Mouse (Mus musculus) MEL (cell line): ENCODE data around the gene 3830406C13Rik.

Experiments
- BHLHE40 ChIP-seq: IDR thresholded peaks from 2 replicates; pipeline ENCODE4 v1.6.1; 2012; ENCODE audit warnings: low read depth, mild to moderate bottlenecking, inconsistent platforms, low read length, improper control_type of control experiment, borderline replicate concordance
- CTCF ChIP-seq, 3 experiments: IDR thresholded peaks in 2 of 3; conservative IDR thresholded peaks in 1 of 3; 2 replicates each; pipeline ENCODE4 v1.5.1; 2011 to 2012; ENCODE audit warnings: low read length in 3 of 3, low read depth in 2 of 3, mild to moderate bottlenecking in 2 of 3, improper control_type of control experiment in 1 of 3, inconsistent platforms in 1 of 3, mixed read lengths in 1 of 3, moderate library complexity in 1 of 3; ENCODE audit not compliant: control insufficient read depth in 1 of 3, insufficient read depth in 1 of 3, poor library complexity in 1 of 3, severe bottlenecking in 1 of 3
- EP300 ChIP-seq, 2 experiments: IDR thresholded peaks; 2 replicates each; pipeline ENCODE4 v1.6.1; 2011; ENCODE audit warnings: improper control_type of control experiment in 2 of 2, low read length in 2 of 2, low read depth in 1 of 2, mild to moderate bottlenecking in 1 of 2
- ETS1 ChIP-seq: IDR thresholded peaks from 2 replicates; pipeline ENCODE4 v1.6.1; 2012; ENCODE audit warnings: low read depth, mild to moderate bottlenecking, inconsistent platforms, low read length, improper control_type of control experiment, moderate library complexity
- GABPA ChIP-seq: IDR thresholded peaks from 2 replicates; pipeline ENCODE4 v1.6.1; 2012; ENCODE audit warnings: low read depth, mild to moderate bottlenecking, inconsistent platforms, low read length, improper control_type of control experiment, moderate library complexity
- GATA1 ChIP-seq: IDR thresholded peaks from 2 replicates; pipeline ENCODE4 v1.6.1; 2011; ENCODE audit warnings: low read depth, low read length, improper control_type of control experiment
- MAFK ChIP-seq: IDR thresholded peaks from 2 replicates; pipeline ENCODE4 v1.6.1; 2011; ENCODE audit warnings: low read depth, mild to moderate bottlenecking, low read length, improper control_type of control experiment, borderline replicate concordance
- MYB ChIP-seq: IDR thresholded peaks from 2 replicates; pipeline ENCODE4 v1.6.1; 2011; ENCODE audit warnings: mild to moderate bottlenecking, low read depth, low read length, improper control_type of control experiment
- NRF1 ChIP-seq: IDR thresholded peaks from 2 replicates; pipeline ENCODE4 v1.6.1; 2014; ENCODE audit warnings: low read depth, mild to moderate bottlenecking, inconsistent platforms, low read length, improper control_type of control experiment, moderate library complexity; ENCODE audit not compliant: poor library complexity, insufficient read depth, severe bottlenecking
- POLR2A ChIP-seq, 2 experiments: IDR thresholded peaks; 2 replicates each; pipeline ENCODE4 v1.6.1; 2011 to 2012; ENCODE audit warnings: low read length in 2 of 2, mild to moderate bottlenecking in 2 of 2, control low read depth in 1 of 2, improper control_type of control experiment in 1 of 2, low read depth in 1 of 2, moderate library complexity in 1 of 2; ENCODE audit not compliant: control insufficient read depth in 1 of 2, insufficient read depth in 1 of 2, poor library complexity in 1 of 2
- SIN3A ChIP-seq: IDR thresholded peaks from 2 replicates; pipeline ENCODE4 v1.6.1; 2012; ENCODE audit warnings: low read length, improper control_type of control experiment, inconsistent platforms
- TBP ChIP-seq: IDR thresholded peaks from 2 replicates; pipeline ENCODE4 v1.8.0; 2011; ENCODE audit warnings: low read depth, low read length, improper control_type of control experiment
- USF1 ChIP-seq: IDR thresholded peaks from 2 replicates; pipeline ENCODE4 v1.6.1; 2014; ENCODE audit warnings: low read depth, mild to moderate bottlenecking, inconsistent platforms, low read length, improper control_type of control experiment, moderate library complexity
- ZNF384 ChIP-seq: IDR thresholded peaks from 2 replicates; pipeline ENCODE4 v1.6.1; 2012; ENCODE audit warnings: low read depth, mild to moderate bottlenecking, inconsistent platforms, low read length, improper control_type of control experiment

DNA sequence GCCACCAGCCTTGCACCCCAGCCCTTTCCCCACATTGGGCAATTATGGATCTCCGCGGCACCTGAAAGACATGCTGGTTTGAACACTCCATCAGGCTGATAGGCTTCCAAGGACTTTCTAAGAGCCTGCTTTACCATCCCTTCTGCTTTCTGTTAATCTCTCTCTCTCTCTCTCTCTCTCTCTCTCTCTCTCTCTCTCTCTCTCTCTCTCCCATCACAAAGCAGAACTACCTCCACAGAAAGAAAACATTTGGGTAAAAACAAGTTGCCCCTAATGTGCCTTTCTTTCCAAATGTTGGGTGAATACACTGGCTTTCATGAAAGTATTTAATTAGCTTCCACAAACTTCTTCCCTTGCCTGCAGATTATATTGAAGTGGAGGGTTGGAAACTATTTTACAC lies 64.1 kb downstream of the 3830406C13Rik start, which contains the start of gene Fezf2:
- TF ChIP-seq MAFK (no peak), GATA1 (no peak), BHLHE40 (no peak), ZNF384 (no peak), SIN3A (no peak), MYB (no peak), EP300 (IDR thresholded peaks at IDR 0.05; ENCODE audit: low read depth in 1 of 2, low read length in 2 of 2) (no peak), ETS1 (no peak), USF1 (no peak), GABPA (no peak), POLR2A (IDR thresholded peaks at IDR 0.05; ENCODE audit: control insufficient read depth in 1 of 2, insufficient read depth in 1 of 2, low read depth in 1 of 2, low read length in 2 of 2, poor library complexity in 1 of 2) (no peak), CTCF (IDR thresholded peaks at IDR 0.05 in 2 of 3, conservative IDR thresholded peaks at IDR 0.05 in 1 of 3; ENCODE audit: control insufficient read depth in 1 of 3, insufficient read depth in 1 of 3, low read depth in 2 of 3, low read length in 3 of 3, poor library complexity in 1 of 3, severe bottlenecking in 1 of 3) (no peak), TBP (no peak), NRF1 (no peak)
